Mouse (Mus musculus) testis, adult 2 months (tissue): Measurements from ENCODE around the gene Kif6.

Source experiments
- CTCF ChIP-seq: fragments of 200-500 bp; IDR thresholded peaks from 2 replicates; pipeline ENCODE4 v1.5.1; 2012; ENCODE audit warnings: low read depth, mild to moderate bottlenecking, inconsistent platforms, low read length, moderate library complexity; ENCODE audit not compliant: control insufficient read depth, insufficient read depth, insufficient replicate concordance
- POLR2A ChIP-seq: fragments of 200-500 bp; IDR thresholded peaks from 2 replicates; pipeline ENCODE4 v1.6.1; 2012; ENCODE audit warnings: low read depth, mild to moderate bottlenecking, inconsistent platforms, low read length, moderate library complexity; ENCODE audit not compliant: control insufficient read depth

- TF ChIP-seq POLR2A (no peak), CTCF (no peak)
Measured at GRCm38 (mm10) chr17:49894471-49894870, 279.5 kb downstream of the Kif6 start.
